Mouse (Mus musculus): Measurements from ENCODE around the gene Enpp1. TPM values are rescaled to one million over a fixed set of nuclear protein-coding genes. Genes with fewer than 3 reads are reported as not detected.

Gene Enpp1
- polyA plus RNA-seq, 1 experiment from 2014 or later: 2.9 TPM

GRCm38 (mm10) chr10:24591741-24592140 lies 120.2 kb downstream of the Enpp1 start:
- 50% methylated on average over 5 of the region's 5 CpGs for WGBS (ENCODE audit: insufficient replicate concordance)
- Histone ChIP-seq H3K36me3 (replicated peaks; ENCODE audit: insufficient read depth, low read length) (no peaks in the 10 kb centered on the region), H3K27me3 (ENCODE audit: insufficient read depth, low read length) (peaks cover 23% of the 10 kb centered on the region), H3K4me1 (ENCODE audit: insufficient read depth) (no peaks in the 10 kb centered on the region), H3K9me3 (ENCODE audit: low read length) (no peaks in the 10 kb centered on the region), H3K27ac (ENCODE audit: low read depth) (no peak overlapping the region), H3K9ac (replicated peaks) (no peak overlapping the region), H3K4me2 (ENCODE audit: low read depth, low read length) (no peak overlapping the region), H3K4me3 (ENCODE audit: low read depth, low read length) (no peak overlapping the region)
- ATAC-seq (0 out of 2 replicates have a peak, but pooled peaks have one; percentile 25), DNase-seq (no peak)
- TF ChIP-seq CTCF (IDR thresholded peaks at IDR 0.05; ENCODE audit: low read depth) (no peak), EP300 (IDR thresholded peaks at IDR 0.05; ENCODE audit: low read depth) (0 out of 2 replicates have a peak, but pooled peaks have one; percentile 13)

- ATAC-seq: 0 out of 2 replicates have a peak, but pooled peaks have one; percentile 40
Measured at GRCm38 (mm10) chr10:24591136-24591535, 120.8 kb downstream of the Enpp1 start.

GRCm38 (mm10) chr10:24590546-24590945 lies 121.4 kb downstream of the Enpp1 start:
- Histone ChIP-seq H3K9me3 (ENCODE audit: low read length) (no peaks in the 10 kb centered on the region), H3K27me3 (ENCODE audit: insufficient read depth, low read length) (peaks cover 11% of the 10 kb centered on the region), H3K4me2 (ENCODE audit: low read depth, low read length) (no peak overlapping the region), H3K27ac (ENCODE audit: low read depth) (no peak overlapping the region), H3K36me3 (replicated peaks; ENCODE audit: insufficient read depth, low read length) (no peaks in the 10 kb centered on the region), H3K4me3 (ENCODE audit: low read depth, low read length) (no peak overlapping the region), H3K4me1 (ENCODE audit: insufficient read depth) (no peaks in the 10 kb centered on the region), H3K9ac (replicated peaks) (no peak overlapping the region)
- DNase-seq (no peak), ATAC-seq (no peak)
- 70% methylated on average over 4 of the region's 4 CpGs for WGBS (ENCODE audit: insufficient replicate concordance)
- no peak for TF ChIP-seq CTCF (IDR thresholded peaks at IDR 0.05; ENCODE audit: low read depth)
- TF ChIP-seq EP300 (IDR thresholded peaks at IDR 0.05; ENCODE audit: low read depth): no peak

More at GRCm38 (mm10) chr10:24591136-24591535, 120.8 kb downstream of the Enpp1 start:
- DNase-seq: peak; percentile 74
- Histone ChIP-seq H3K9me3 (ENCODE audit: low read length) (no peaks in the 10 kb centered on the region), H3K36me3 (replicated peaks; ENCODE audit: insufficient read depth, low read length) (no peaks in the 10 kb centered on the region), H3K9ac (replicated peaks) (no peak overlapping the region), H3K27me3 (ENCODE audit: insufficient read depth, low read length) (peaks cover 17% of the 10 kb centered on the region), H3K27ac (ENCODE audit: low read depth) (0 out of 2 replicates have a peak overlapping the region, but pooled peaks have one; percentile 16), H3K4me1 (ENCODE audit: insufficient read depth) (no peaks in the 10 kb centered on the region), H3K4me3 (ENCODE audit: low read depth, low read length) (no peak overlapping the region), H3K4me2 (ENCODE audit: low read depth, low read length) (no peak overlapping the region)
- TF ChIP-seq CTCF (IDR thresholded peaks at IDR 0.05; ENCODE audit: low read depth): peak; percentile 89
- no peak for TF ChIP-seq EP300 (IDR thresholded peaks at IDR 0.05; ENCODE audit: low read depth)
- 23% methylated on average over 4 of the region's 4 CpGs for WGBS (ENCODE audit: insufficient replicate concordance)

- Histone ChIP-seq H3K9ac (replicated peaks) (no peak overlapping the region), H3K9me3 (ENCODE audit: low read length) (no peaks in the 10 kb centered on the region), H3K4me3 (ENCODE audit: low read depth, low read length) (no peak overlapping the region), H3K4me2 (ENCODE audit: low read depth, low read length) (no peak overlapping the region), H3K27me3 (ENCODE audit: insufficient read depth, low read length) (0 out of 2 replicates have a peak, but pooled peaks cover 4% of the 10 kb centered on the region), H3K4me1 (ENCODE audit: insufficient read depth) (no peaks in the 10 kb centered on the region), H3K27ac (ENCODE audit: low read depth) (no peak overlapping the region), H3K36me3 (replicated peaks; ENCODE audit: insufficient read depth, low read length) (no peaks in the 10 kb centered on the region)
- DNase-seq: no peak
- WGBS (ENCODE audit: insufficient replicate concordance): 81% methylated on average over 9 of the region's 9 CpGs
- no peak for ATAC-seq
- TF ChIP-seq CTCF (IDR thresholded peaks at IDR 0.05; ENCODE audit: low read depth) (no peak), EP300 (IDR thresholded peaks at IDR 0.05; ENCODE audit: low read depth) (no peak)
Measured at GRCm38 (mm10) chr10:24589238-24589637, 122.7 kb downstream of the Enpp1 start.

GRCm38 (mm10) chr10:24588824-24589223 lies 123.1 kb downstream of the Enpp1 start:
- TF ChIP-seq CTCF (IDR thresholded peaks at IDR 0.05; ENCODE audit: low read depth) (no peak), EP300 (IDR thresholded peaks at IDR 0.05; ENCODE audit: low read depth) (no peak)
- H3K27me3 ChIP-seq (ENCODE audit: insufficient read depth, low read length): 0 out of 2 replicates have a peak, but pooled peaks cover 4% of the 10 kb centered on the region
- H3K4me3 ChIP-seq (ENCODE audit: low read depth, low read length): no peak overlapping the region
- no peaks in the 10 kb centered on the region for H3K9me3 ChIP-seq (ENCODE audit: low read length)
- H3K4me2 ChIP-seq (ENCODE audit: low read depth, low read length): no peak overlapping the region
- DNase-seq (no peak), ATAC-seq (no peak)
- no peak overlapping the region for H3K27ac ChIP-seq (ENCODE audit: low read depth)
- no peaks in the 10 kb centered on the region for H3K4me1 ChIP-seq (ENCODE audit: insufficient read depth)
- WGBS (ENCODE audit: insufficient replicate concordance): 77% methylated on average over 4 of the region's 4 CpGs
- H3K36me3 ChIP-seq (replicated peaks; ENCODE audit: insufficient read depth, low read length): no peaks in the 10 kb centered on the region
- no peak overlapping the region for H3K9ac ChIP-seq (replicated peaks)

Other genes starting within 250 kb of the Enpp1 start
- gene Ccn2, start 116.7 kb downstream of the Enpp1 start, polyA plus RNA-seq (2015; fragmentation: Nextera tagmentation; extraction: Ambion mirVana): 0.58 and 1.3 TPM in 2 replicates
- gene Enpp3, start 130.7 kb upstream of the Enpp1 start, polyA plus RNA-seq (2015; fragmentation: Nextera tagmentation; extraction: Ambion mirVana): 4.9 and 5.2 TPM in 2 replicates
- gene Med23, start 157.8 kb upstream of the Enpp1 start, polyA plus RNA-seq (2015; fragmentation: Nextera tagmentation; extraction: Ambion mirVana): 3.0 and 3.4 TPM in 2 replicates
- 604 and 722 TPM in 2 replicates for gene Arg1, start 215.3 kb upstream of the Enpp1 start, polyA plus RNA-seq (2015; fragmentation: Nextera tagmentation; extraction: Ambion mirVana)

All from liver, postnatal 0 days (tissue).